Mouse (Mus musculus) limb, embryonic 14.5 days (tissue): ENCODE data around the gene Thap4. TPM values are rescaled to one million over a fixed set of nuclear protein-coding genes. Genes with fewer than 3 reads are reported as not detected.

Source experiments
- ATAC-seq: fragments of 200-750 bp; cut with Nextera tagmentation; 2 replicates; pipeline ENCODE4 v1.8.0; 2017; ENCODE audit warnings: low read depth, moderate number of reproducible peaks, moderate TSS enrichment; ENCODE audit not compliant: low FRiP score
- DNase-seq: peaks from one replicate; pipeline ENCODE4 v3.0.0-alpha.2; 2015; ENCODE audit warnings: low spot score
- H3K27ac ChIP-seq: fragments of 300-500 bp; sonication (generic); replicated peaks from 2 replicates; pipeline ENCODE4 v1.5.1; 2014; ENCODE audit warnings: low read depth, mild to moderate bottlenecking, low read length, moderate library complexity, mixed read lengths
- H3K27me3 ChIP-seq: fragments of 300-500 bp; sonication (generic); 2 replicates; pipeline ENCODE4 v1.6.1; 2014; ENCODE audit warnings: low read length, mixed read lengths; ENCODE audit not compliant: control insufficient read depth, insufficient read depth
- H3K36me3 ChIP-seq: fragments of 300-500 bp; sonication (generic); 2 replicates; pipeline ENCODE4 v1.6.1; 2014; ENCODE audit warnings: mild to moderate bottlenecking, low read length, moderate library complexity, mixed read lengths; ENCODE audit not compliant: control insufficient read depth, insufficient read depth
- H3K4me1 ChIP-seq: fragments of 300-500 bp; sonication (generic); 2 replicates; pipeline ENCODE4 v1.6.1; 2014; ENCODE audit warnings: antibody characterized with exemption, low read length, mixed read lengths; ENCODE audit not compliant: control insufficient read depth, insufficient read depth
- H3K4me2 ChIP-seq: fragments of 300-500 bp; sonication (generic); replicated peaks from 2 replicates; pipeline ENCODE4 v1.6.1; 2014; ENCODE audit warnings: low read depth, mild to moderate bottlenecking, low read length, moderate library complexity; ENCODE audit not compliant: severe bottlenecking
- H3K4me3 ChIP-seq: fragments of 300-500 bp; sonication (generic); replicated peaks from 2 replicates; pipeline ENCODE4 v1.5.1; 2014; ENCODE audit warnings: low read length
- H3K9ac ChIP-seq: fragments of 300-500 bp; sonication (generic); 2 replicates; pipeline ENCODE4 v1.6.1; 2014; ENCODE audit warnings: mild to moderate bottlenecking, low read depth, low read length, moderate library complexity; ENCODE audit not compliant: severe bottlenecking
- H3K9me3 ChIP-seq: fragments of 300-500 bp; sonication (generic); 2 replicates; pipeline ENCODE4 v1.6.1; 2016; ENCODE audit warnings: low read length; ENCODE audit not compliant: control insufficient read depth
- POLR2A ChIP-seq: fragments of 200-500 bp; IDR thresholded peaks from 2 replicates; pipeline ENCODE4 v1.8.0; 2012; ENCODE audit warnings: inconsistent platforms, mild to moderate bottlenecking, moderate library complexity, borderline replicate concordance; ENCODE audit not compliant: insufficient read depth, insufficient read length; ENCODE audit errors: extremely low read depth
- WGBS: fragments of 180-500 bp; shearing (Covaris S2); extraction: QIAGEN DNeasy Blood & Tissue Kit; methylation state at CpG from one replicate; pipeline ENCODE4 v1.1.7; 2014; 5-methylcytosine and 5-hydroxymethylcytosine counted together
- polyA plus RNA-seq, 2 experiments: library from polyadenylated mRNA; depleted of rRNA in 1 of 2; stranded (reverse) in 1 of 2; unstranded in 1 of 2; fragments of >200 nt; fragmentation: Nextera tagmentation in 1 of 2; extraction: Ambion mirVana in 1 of 2; gene quantifications; 2 replicates each; pipeline versions ENCODE4 v1.2.1 to v1.2.3; 2012 to 2014

Thap4 gene
- polyA plus RNA-seq, 2 experiments = 52.3 to 59.4 TPM

DNA sequence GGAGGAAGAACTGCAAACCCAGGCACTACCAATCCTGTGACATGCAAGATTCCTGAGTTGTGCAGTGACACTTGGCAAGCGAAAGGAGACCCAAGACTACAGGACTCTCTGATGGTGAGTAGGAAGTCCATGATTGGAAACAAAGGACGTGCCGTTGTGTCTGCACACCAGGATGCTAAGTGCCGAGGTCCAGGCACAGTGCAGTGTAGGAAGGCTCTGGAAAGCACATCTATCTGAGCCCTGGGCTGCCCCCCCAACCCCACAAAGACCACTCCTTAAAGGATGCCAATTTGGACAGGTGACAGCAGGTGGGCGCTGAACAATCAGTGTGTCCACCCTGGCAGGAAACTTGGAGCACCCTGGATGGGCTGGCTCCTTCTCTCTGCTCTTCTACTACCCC, 23.6 kb downstream of the Thap4 start:
- 0 out of 2 replicates have a peak, but pooled peaks cover 2% of the 10 kb centered on the region for H3K4me1 ChIP-seq
- WGBS = 79% methylated on average over 5 of the region's 5 CpGs
- no peak for ATAC-seq
- H3K4me2 ChIP-seq = no peak overlapping the region
- no peak overlapping the region for H3K9ac ChIP-seq
- H3K4me3 ChIP-seq = no peak overlapping the region
- TF ChIP-seq POLR2A = no peak
- DNase-seq = no peak
- no peaks in the 10 kb centered on the region for H3K9me3 ChIP-seq
- H3K36me3 ChIP-seq = no peaks in the 10 kb centered on the region
- no peak overlapping the region for H3K27ac ChIP-seq
- H3K27me3 ChIP-seq = no peaks in the 10 kb centered on the region

DNA sequence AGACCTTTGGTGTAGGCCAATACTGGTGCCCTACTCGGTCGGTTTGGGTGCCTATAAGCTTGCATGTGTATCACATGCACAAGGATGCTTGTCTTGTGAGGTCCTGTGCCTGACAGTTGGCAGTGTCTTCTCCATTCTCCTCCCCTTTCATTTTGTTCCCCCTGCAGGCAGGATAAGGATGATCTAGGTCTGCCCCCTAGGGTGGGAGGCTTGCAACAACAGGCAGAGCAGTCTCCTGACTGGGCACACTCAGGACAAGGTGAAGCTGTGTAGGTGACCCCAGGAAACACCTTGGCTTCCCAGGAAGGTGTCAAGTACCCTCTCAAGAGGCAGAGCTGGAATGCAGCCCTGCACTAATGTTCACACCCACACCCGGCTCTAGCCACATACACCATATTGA, 27.7 kb downstream of the Thap4 start:
- H3K4me2 ChIP-seq = no peak overlapping the region
- no peak for TF ChIP-seq POLR2A
- H3K27ac ChIP-seq = no peak overlapping the region
- H3K4me1 ChIP-seq = 0 out of 2 replicates have a peak, but pooled peaks cover 2% of the 10 kb centered on the region
- H3K36me3 ChIP-seq = peaks cover 17% of the 10 kb centered on the region
- no peak overlapping the region for H3K4me3 ChIP-seq
- ATAC-seq = no peak
- H3K9ac ChIP-seq = no peak overlapping the region
- WGBS = 67% methylated on average over 3 of the region's 3 CpGs
- peak; percentile 12 for DNase-seq
- no peaks in the 10 kb centered on the region for H3K9me3 ChIP-seq
- no peaks in the 10 kb centered on the region for H3K27me3 ChIP-seq

DNA sequence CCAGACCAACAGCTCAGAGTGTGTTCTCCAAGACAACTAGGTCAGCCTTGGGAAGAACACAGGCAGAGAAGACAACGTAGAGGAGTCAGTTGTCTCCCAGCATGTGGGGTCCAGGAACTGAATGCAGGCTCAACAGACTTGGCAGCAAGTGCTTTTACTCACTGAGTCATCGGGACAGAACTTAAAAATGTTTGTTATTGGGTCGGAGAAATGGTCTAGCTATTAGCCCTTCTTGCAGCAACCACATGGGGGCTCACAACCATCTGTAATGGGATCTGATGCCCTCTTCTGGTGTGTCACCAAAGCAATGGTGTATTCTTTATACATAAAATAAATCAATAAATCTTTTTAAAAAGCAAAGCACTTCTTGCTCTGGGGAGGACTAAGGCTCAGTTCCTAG, 28.5 kb downstream of the Thap4 start:
- WGBS = 87% methylated on average over 3 of the region's 3 CpGs
- no peak for TF ChIP-seq POLR2A
- DNase-seq = no peak

DNA sequence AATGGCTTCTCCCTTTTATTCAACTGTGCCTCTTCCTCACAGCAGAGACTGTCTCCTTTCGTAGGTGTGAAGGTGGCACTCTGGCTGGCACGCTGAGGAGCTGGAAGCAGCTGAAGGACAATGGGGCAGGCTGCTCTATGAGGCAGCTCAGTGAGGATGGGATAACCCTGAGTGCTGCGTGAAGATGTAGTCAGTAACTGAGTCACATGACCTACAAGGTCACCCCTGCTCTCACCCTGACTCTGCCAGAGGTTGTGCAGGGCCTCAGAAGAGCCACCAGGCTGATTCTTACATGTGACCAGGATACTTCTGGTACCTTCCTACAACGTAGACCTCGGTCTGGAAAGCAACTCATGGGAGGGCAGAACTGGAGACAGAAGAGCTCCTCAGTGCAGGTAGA, 29.0 kb downstream of the Thap4 start:
- Histone ChIP-seq H3K27me3 (no peaks in the 10 kb centered on the region), H3K4me3 (no peak overlapping the region), H3K4me1 (no peaks in the 10 kb centered on the region), H3K27ac (no peak overlapping the region), H3K4me2 (no peak overlapping the region), H3K9ac (no peak overlapping the region), H3K36me3 (peaks cover 17% of the 10 kb centered on the region), H3K9me3 (no peaks in the 10 kb centered on the region)
- 91% methylated on average over 5 of the region's 5 CpGs for WGBS
- no peak for DNase-seq
- TF ChIP-seq POLR2A = no peak
- ATAC-seq = no peak

More for the DNA sequence above, 28.5 kb downstream of the Thap4 start:
- Histone ChIP-seq H3K27ac (no peak overlapping the region), H3K4me2 (no peak overlapping the region), H3K9ac (no peak overlapping the region), H3K36me3 (peaks cover 17% of the 10 kb centered on the region), H3K9me3 (no peaks in the 10 kb centered on the region), H3K4me1 (no peaks in the 10 kb centered on the region), H3K27me3 (no peaks in the 10 kb centered on the region), H3K4me3 (no peak overlapping the region)
- ATAC-seq = no peak

DNA sequence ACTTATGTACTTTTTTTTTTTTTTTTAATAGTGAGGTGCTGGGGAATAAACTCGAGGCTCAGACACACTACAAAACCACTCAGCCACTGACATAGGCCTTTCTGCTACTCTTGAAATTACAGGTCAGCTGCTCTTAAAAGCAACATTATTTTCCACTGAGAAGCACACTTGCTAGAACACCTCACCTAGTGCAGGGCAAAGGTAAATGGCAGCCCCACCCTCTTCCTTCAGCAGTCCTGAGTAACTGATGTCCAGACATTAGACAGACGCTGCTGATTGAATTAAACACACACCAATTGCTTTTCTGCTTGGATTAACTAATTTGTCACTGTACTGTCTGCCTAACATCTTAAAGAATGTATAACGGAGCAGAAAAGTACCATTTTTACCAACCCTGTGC, 30.0 kb downstream of the Thap4 start:
- no peak overlapping the region for H3K9ac ChIP-seq
- H3K4me1 ChIP-seq = no peaks in the 10 kb centered on the region
- ATAC-seq = no peak
- WGBS = 87% methylated on average over 3 of the region's 3 CpGs
- DNase-seq = no peak
- H3K4me2 ChIP-seq = no peak overlapping the region
- H3K4me3 ChIP-seq = no peak overlapping the region
- H3K27me3 ChIP-seq = no peaks in the 10 kb centered on the region
- H3K27ac ChIP-seq = no peak overlapping the region
- no peak for TF ChIP-seq POLR2A
- H3K9me3 ChIP-seq = no peaks in the 10 kb centered on the region
- H3K36me3 ChIP-seq = peaks cover 17% of the 10 kb centered on the region

DNA sequence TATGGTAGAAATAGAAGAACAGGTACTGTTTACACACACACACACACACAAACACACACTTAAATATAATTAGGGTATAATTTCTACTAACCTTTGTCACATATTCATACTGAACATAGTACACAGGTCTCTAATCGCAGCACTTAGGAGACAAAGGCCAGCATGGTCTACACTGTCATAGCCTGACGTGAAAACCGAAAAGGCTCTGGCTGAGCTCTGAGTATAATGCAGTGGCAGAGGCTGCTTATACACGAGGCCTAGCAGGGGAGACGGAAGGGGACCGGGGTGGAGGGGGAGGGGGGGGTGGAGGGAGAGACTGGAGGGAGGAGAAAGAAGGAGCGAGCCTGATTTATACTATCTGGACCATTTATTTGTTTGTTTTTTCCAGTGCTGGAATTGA, 33.1 kb downstream of the Thap4 start:
- Histone ChIP-seq H3K36me3 (peaks cover 27% of the 10 kb centered on the region), H3K4me2 (no peak overlapping the region), H3K4me3 (no peak overlapping the region), H3K9me3 (no peaks in the 10 kb centered on the region), H3K27ac (no peak overlapping the region), H3K9ac (no peak overlapping the region), H3K4me1 (no peaks in the 10 kb centered on the region), H3K27me3 (no peaks in the 10 kb centered on the region)
- ATAC-seq = no peak
- no peak for DNase-seq
- TF ChIP-seq POLR2A = no peak
- 70% methylated on average over 7 of the region's 7 CpGs for whole genome bisulfite sequencing
